Mouse (Mus musculus) CH12.LX (cell line): Measurements from ENCODE around the gene Sec24d. TPM values are rescaled to one million over a fixed set of nuclear protein-coding genes. Genes with fewer than 3 reads are reported as not detected.

Source experiments
- DNase-seq: peaks from one replicate; pipeline ENCODE4 v3.0.0-alpha.2; 2013; ENCODE audit errors: extremely low read depth
- H3K27ac ChIP-seq: 2 replicates; pipeline ENCODE4 v1.5.1; 2012; ENCODE audit warnings: low read depth, mild to moderate bottlenecking, control low read depth, moderate library complexity; ENCODE audit not compliant: insufficient read depth
- H3K27me3 ChIP-seq: replicated peaks from 2 replicates; pipeline ENCODE3; 2012; ENCODE audit warnings: inconsistent platforms
- H3K36me3 ChIP-seq, 2 experiments: replicated peaks in 1 of 2; 2 replicates each; pipeline versions ENCODE3 to v1.6.1; 2012; ENCODE audit warnings: inconsistent platforms in 1 of 2, low read length in 1 of 2, mild to moderate bottlenecking in 1 of 2, mixed read lengths in 1 of 2, moderate library complexity in 1 of 2; ENCODE audit not compliant: control insufficient read depth in 1 of 2, insufficient read depth in 1 of 2
- H3K4me1 ChIP-seq, 2 experiments: 2 replicates each; pipeline ENCODE4 v1.6.1; 2012; ENCODE audit warnings: inconsistent platforms in 1 of 2, moderate library complexity in 1 of 2; ENCODE audit not compliant: insufficient read depth in 2 of 2, control insufficient read depth in 1 of 2
- H3K4me2 ChIP-seq: 2 replicates; pipeline ENCODE4 v1.6.1; 2012; ENCODE audit warnings: low read depth, mild to moderate bottlenecking, control low read depth; ENCODE audit not compliant: poor library complexity, insufficient read depth, severe bottlenecking
- H3K4me3 ChIP-seq, 3 experiments: fragments of 150-350 bp in 1 of 3; sonication (generic) in 1 of 3; replicated peaks in 1 of 3; 2 replicates each; pipeline versions ENCODE3 to v1.5.1; 2011 to 2012; ENCODE audit warnings: low read depth in 2 of 3, low read length in 2 of 3, mild to moderate bottlenecking in 2 of 3, moderate library complexity in 2 of 3, control low read depth in 1 of 3, improper control_type of control experiment in 1 of 3, inconsistent platforms in 1 of 3, mixed read lengths in 1 of 3; ENCODE audit not compliant: poor library complexity in 1 of 3
- H3K79me2 ChIP-seq: replicated peaks from 2 replicates; pipeline ENCODE4 v1.6.1; 2012; ENCODE audit warnings: mild to moderate bottlenecking, moderate library complexity; ENCODE audit not compliant: control insufficient read depth, poor library complexity, insufficient read depth, severe bottlenecking; ENCODE audit errors: extremely low read depth
- H3K9ac ChIP-seq: 2 replicates; pipeline ENCODE4 v1.6.1; 2012; ENCODE audit warnings: low read depth, mild to moderate bottlenecking, control low read depth, moderate library complexity; ENCODE audit not compliant: insufficient read depth
- H3K9me3 ChIP-seq: replicated peaks from 2 replicates; pipeline ENCODE3; 2012; ENCODE audit warnings: low read length, inconsistent platforms, mixed read lengths
- E2F4 ChIP-seq: IDR thresholded peaks from 2 replicates; pipeline ENCODE4 v1.6.1; 2011; ENCODE audit warnings: low read depth, low read length, improper control_type of control experiment; ENCODE audit not compliant: insufficient replicate concordance
- KAT2A ChIP-seq: IDR thresholded peaks from 2 replicates; pipeline ENCODE4 v1.6.1; 2012; ENCODE audit warnings: low read length, improper control_type of control experiment, inconsistent platforms; ENCODE audit not compliant: insufficient replicate concordance
- MXI1 ChIP-seq: IDR thresholded peaks from 2 replicates; pipeline ENCODE4 v1.6.1; 2011; ENCODE audit warnings: mild to moderate bottlenecking, low read depth, low read length, improper control_type of control experiment
- MYC ChIP-seq: IDR thresholded peaks from 2 replicates; pipeline ENCODE4 v1.6.1; 2011; ENCODE audit warnings: low read depth, mild to moderate bottlenecking, improper control_type of control experiment, low read length
- ZC3H11A ChIP-seq: IDR thresholded peaks from 2 replicates; pipeline ENCODE4 v1.6.1; 2012; ENCODE audit warnings: low read depth, mild to moderate bottlenecking, inconsistent platforms, low read length, improper control_type of control experiment
- ZKSCAN1 ChIP-seq: IDR thresholded peaks from 2 replicates; pipeline ENCODE4 v1.6.1; 2012; ENCODE audit warnings: low read depth, inconsistent platforms, low read length, improper control_type of control experiment, borderline replicate concordance
- ZMIZ1 ChIP-seq: IDR thresholded peaks from 2 replicates; pipeline ENCODE4 v1.6.1; 2012; ENCODE audit warnings: low read depth, mild to moderate bottlenecking, inconsistent platforms, low read length, improper control_type of control experiment
- ZNF384 ChIP-seq: IDR thresholded peaks from 2 replicates; pipeline ENCODE4 v1.6.1; 2012; ENCODE audit warnings: low read depth, low read length, improper control_type of control experiment, inconsistent platforms
- dilution Hi-C: fragments of 300-500 bp; cut with MboI; formaldehyde crosslinking; loops from 2 replicates; pipeline ENCODE4 v1.14.3; 2020; ENCODE audit warnings: low sequenced_read_pairs; ENCODE audit not compliant: extremely low pct_unique_long_range_greater_than_20kb, extremely low pct_ligation_motif_present
- in situ Hi-C: fragments of 300-500 bp; cut with MboI; formaldehyde crosslinking; loops from 3 replicates; pipeline ENCODE4 v1.14.3; 2019; ENCODE audit warnings: low sequenced_read_pairs, low pct_ligation_motif_present, low pct_unique_long_range_greater_than_20kb, mixed read lengths
- polyA plus RNA-seq: library from polyadenylated mRNA; unstranded; fragments of >175 nt; gene quantifications from 2 replicates; pipeline ENCODE4 v1.2.1, GENCODE M21; 2012; ENCODE audit warnings: low read depth; ENCODE audit not compliant: insufficient read length
- total RNA-seq, 2 experiments: library from RNA; depleted of rRNA; stranded (reverse); fragments of 300-350 nt in 1 of 2; fragments of >200 nt in 1 of 2; gene quantifications; 2 replicates each; pipeline ENCODE4 v1.2.3; 2012 to 2014

Gene Sec24d
- total and polyA plus RNA-seq, 3 experiments = 33.1 to 51.4 (median 45.8) TPM

- Histone ChIP-seq H3K36me3 (no peaks in the 10 kb centered on the region), H3K9me3 (peaks cover 2% of the 10 kb centered on the region), H3K9ac (no peak overlapping the region), H3K4me1 (no peaks in the 10 kb centered on the region), H3K4me2 (no peak overlapping the region), H3K27me3 (no peaks in the 10 kb centered on the region), H3K4me3 (no peak overlapping the region), H3K27ac (no peak overlapping the region), H3K79me2 (no peaks in the 10 kb centered on the region)
- TF ChIP-seq KAT2A = no peak
- TF ChIP-seq ZC3H11A = no peak
- no peak for TF ChIP-seq ZKSCAN1
- TF ChIP-seq E2F4 = no peak
- no peak for TF ChIP-seq ZMIZ1
- no peak for TF ChIP-seq MYC
- no peak for TF ChIP-seq ZNF384
- no peak for TF ChIP-seq MXI1
- in situ Hi-C loops (no loop called here), dilution Hi-C loops (no loop called here)
- DNase-seq = no peak
Measured at GRCm38 (mm10) chr3:123413173-123413572, 145.9 kb downstream of the Sec24d start.

Other genes starting within 250 kb of the Sec24d start
- not detected in 2 replicates for gene Myoz2, start 232.4 kb upstream of the Sec24d start, total RNA-seq (2012; rRNA removed)
- not detected in 2 replicates for gene Myoz2, start 232.4 kb upstream of the Sec24d start, total RNA-seq (2014; rRNA removed)
- not detected in 2 replicates for gene Myoz2, start 232.4 kb upstream of the Sec24d start, polyA plus RNA-seq
- 0.21 and 1.1 TPM in 2 replicates for gene Synpo2, start 31.3 kb upstream of the Sec24d start, total RNA-seq (2012; rRNA removed)
- 0.13 TPM in 1 of 2 replicates, not detected in the other for gene Synpo2, start 31.3 kb upstream of the Sec24d start, total RNA-seq (2014; rRNA removed)
- gene Synpo2, start 31.3 kb upstream of the Sec24d start, polyA plus RNA-seq = 0.03 and 0.13 TPM in 2 replicates
- 5.7 and 6.0 TPM in 2 replicates for gene Mettl14, start 118.7 kb downstream of the Sec24d start, total RNA-seq (2012; rRNA removed)
- 8.1 and 8.7 TPM in 2 replicates for gene Mettl14, start 118.7 kb downstream of the Sec24d start, total RNA-seq (2014; rRNA removed)
- 12.8 and 13.3 TPM in 2 replicates for gene Mettl14, start 118.7 kb downstream of the Sec24d start, polyA plus RNA-seq
- 0.13 and 0.34 TPM in 2 replicates for gene Prss12, start 179.5 kb downstream of the Sec24d start, total RNA-seq (2012; rRNA removed)
- not detected in 2 replicates for gene Prss12, start 179.5 kb downstream of the Sec24d start, total RNA-seq (2014; rRNA removed)
- not detected in 2 replicates for gene Prss12, start 179.5 kb downstream of the Sec24d start, polyA plus RNA-seq